Mouse (Mus musculus): ENCODE results near the gene Rabl2.

Rabl2 gene

DNA sequence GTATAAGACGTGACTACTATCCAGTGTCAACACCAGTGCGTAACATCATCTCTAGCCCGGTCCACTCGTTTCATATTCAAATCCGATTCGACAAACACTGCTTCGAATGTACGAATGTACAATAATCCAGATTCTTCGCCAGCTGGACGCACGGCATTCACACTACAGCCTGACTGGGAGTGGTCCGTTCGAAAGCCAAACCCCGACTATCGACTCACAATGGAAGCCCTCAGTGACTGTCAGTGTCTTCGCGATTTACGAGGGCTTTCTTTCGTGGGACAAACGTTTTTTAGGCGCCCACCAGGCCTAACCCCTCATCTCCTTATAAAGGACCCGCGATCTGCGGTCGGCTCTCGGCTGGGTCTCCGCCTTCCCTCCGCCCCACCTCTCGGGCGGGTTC lies 406 bp downstream of the Rabl2 start:
- H3K4me3 ChIP-seq (replicated peaks; ENCODE audit: low read length): peak overlapping the region; percentile 89
- peaks cover 5% of the 10 kb centered on the region; the same call in 1 of the 2 replicates for H3K27me3 ChIP-seq (ENCODE audit: insufficient read depth, low read length)
- H3K36me3 ChIP-seq (ENCODE audit: insufficient read depth, low read length): no peaks in the 10 kb centered on the region
- H3K9me3 ChIP-seq (ENCODE audit: low read length): no peaks in the 10 kb centered on the region
- peaks cover 15% of the 10 kb centered on the region for H3K4me1 ChIP-seq (replicated peaks; ENCODE audit: low read depth, low read length)
- TF ChIP-seq CTCF (conservative IDR thresholded peaks at IDR 0.05; ENCODE audit: low read length): no peak
- TF ChIP-seq POU5F1 (IDR thresholded peaks at IDR 0.05; ENCODE audit: borderline replicate concordance, low read length): no peak
- TF ChIP-seq NANOG (IDR thresholded peaks at IDR 0.05; ENCODE audit: borderline replicate concordance, low read length): no peak

DNA sequence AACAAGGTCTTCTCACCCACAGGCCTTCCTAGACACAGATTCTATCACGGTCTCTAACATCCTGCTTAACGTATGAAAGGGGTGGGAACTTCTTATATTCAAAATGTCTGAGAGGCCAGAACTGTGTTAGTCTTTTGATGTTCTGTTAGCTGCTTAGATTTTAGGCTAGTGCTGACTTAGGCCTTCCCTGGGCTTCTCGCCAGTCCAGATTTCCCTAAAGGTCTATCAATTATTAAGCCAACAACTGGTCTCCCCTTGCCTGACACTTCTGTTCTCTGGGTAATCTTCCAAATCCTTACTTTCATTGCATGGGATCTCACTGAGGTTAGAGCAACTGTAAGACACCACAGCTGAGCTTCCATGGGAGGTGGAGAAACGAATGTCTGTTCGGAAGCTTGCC lies 2.6 kb downstream of the Rabl2 start:
- Histone ChIP-seq H3K4me1 (replicated peaks; ENCODE audit: low read depth, low read length) (peaks cover 35% of the 10 kb centered on the region), H3K27me3 (ENCODE audit: insufficient read depth, low read length) (peaks cover 5% of the 10 kb centered on the region; the same call in 1 of the 2 replicates), H3K9me3 (ENCODE audit: low read length) (no peaks in the 10 kb centered on the region), H3K4me3 (replicated peaks; ENCODE audit: low read length) (no peak overlapping the region), H3K36me3 (ENCODE audit: insufficient read depth, low read length) (no peaks in the 10 kb centered on the region)
- no peak for TF ChIP-seq NANOG (IDR thresholded peaks at IDR 0.05; ENCODE audit: borderline replicate concordance, low read length)
- TF ChIP-seq CTCF (conservative IDR thresholded peaks at IDR 0.05; ENCODE audit: low read length): no peak
- no peak for TF ChIP-seq POU5F1 (IDR thresholded peaks at IDR 0.05; ENCODE audit: borderline replicate concordance, low read length)

DNA sequence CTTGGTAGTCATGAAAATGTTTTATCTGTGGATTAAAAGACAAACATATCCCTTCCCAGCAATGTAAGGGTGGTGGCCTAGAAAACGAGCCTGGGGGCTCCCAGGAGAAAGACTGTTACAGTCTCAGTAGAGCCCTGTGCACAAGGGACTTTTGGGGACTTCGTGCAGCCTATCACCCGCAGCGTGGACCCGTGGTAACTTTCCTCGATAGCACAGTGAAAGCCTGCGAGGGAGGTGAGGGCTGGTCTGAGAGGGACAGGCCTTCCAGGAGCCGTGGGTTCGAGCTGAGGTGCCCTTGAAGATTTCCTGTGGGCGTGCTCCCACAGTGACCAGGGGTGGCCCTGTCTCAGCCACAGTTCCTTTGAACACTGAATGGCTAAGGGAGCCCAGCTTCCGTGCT lies 6.1 kb downstream of the Rabl2 start:
- H3K9me3 ChIP-seq (ENCODE audit: low read length): peaks cover 7% of the 10 kb centered on the region
- H3K36me3 ChIP-seq (ENCODE audit: insufficient read depth, low read length): no peaks in the 10 kb centered on the region
- H3K4me1 ChIP-seq (replicated peaks; ENCODE audit: low read depth, low read length): peaks cover 33% of the 10 kb centered on the region
- no peak overlapping the region for H3K4me3 ChIP-seq (replicated peaks; ENCODE audit: low read length)
- no peak for TF ChIP-seq NANOG (IDR thresholded peaks at IDR 0.05; ENCODE audit: borderline replicate concordance, low read length)
- no peak for TF ChIP-seq POU5F1 (IDR thresholded peaks at IDR 0.05; ENCODE audit: borderline replicate concordance, low read length)
- no peak for TF ChIP-seq CTCF (conservative IDR thresholded peaks at IDR 0.05; ENCODE audit: low read length)
- H3K27me3 ChIP-seq (ENCODE audit: insufficient read depth, low read length): peaks cover 5% of the 10 kb centered on the region; the same call in 1 of the 2 replicates

DNA sequence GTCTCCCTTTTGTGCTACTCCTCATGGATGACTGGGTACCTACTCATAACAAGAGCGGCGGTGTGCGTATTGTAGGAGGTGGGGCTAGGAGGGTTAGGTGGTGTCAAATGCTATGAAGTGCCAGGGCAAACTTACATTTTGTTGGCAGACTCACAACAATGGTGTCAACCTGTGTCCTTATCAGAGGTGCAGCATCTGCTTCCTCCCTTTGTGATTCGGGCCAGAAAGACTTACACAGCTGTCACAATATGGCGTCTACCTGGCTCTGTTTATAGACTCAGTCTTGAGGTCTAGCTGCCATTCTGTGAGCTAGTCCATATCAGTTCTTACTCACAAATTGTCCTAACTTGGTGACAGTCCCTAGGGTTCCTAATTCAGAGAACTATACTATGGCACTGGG lies 6.6 kb downstream of the Rabl2 start:
- H3K27me3 ChIP-seq (ENCODE audit: insufficient read depth, low read length): peaks cover 4% of the 10 kb centered on the region; the same call in 1 of the 2 replicates
- H3K4me3 ChIP-seq (replicated peaks; ENCODE audit: low read length): peak overlapping the region; percentile 11; the same call in 1 of the 2 replicates
- no peaks in the 10 kb centered on the region for H3K36me3 ChIP-seq (ENCODE audit: insufficient read depth, low read length)
- H3K4me1 ChIP-seq (replicated peaks; ENCODE audit: low read depth, low read length): peaks cover 33% of the 10 kb centered on the region
- TF ChIP-seq CTCF (conservative IDR thresholded peaks at IDR 0.05; ENCODE audit: low read length) (no peak), NANOG (IDR thresholded peaks at IDR 0.05; ENCODE audit: borderline replicate concordance, low read length) (no peak), POU5F1 (IDR thresholded peaks at IDR 0.05; ENCODE audit: borderline replicate concordance, low read length) (no peak)
- peaks cover 7% of the 10 kb centered on the region for H3K9me3 ChIP-seq (ENCODE audit: low read length)

DNA sequence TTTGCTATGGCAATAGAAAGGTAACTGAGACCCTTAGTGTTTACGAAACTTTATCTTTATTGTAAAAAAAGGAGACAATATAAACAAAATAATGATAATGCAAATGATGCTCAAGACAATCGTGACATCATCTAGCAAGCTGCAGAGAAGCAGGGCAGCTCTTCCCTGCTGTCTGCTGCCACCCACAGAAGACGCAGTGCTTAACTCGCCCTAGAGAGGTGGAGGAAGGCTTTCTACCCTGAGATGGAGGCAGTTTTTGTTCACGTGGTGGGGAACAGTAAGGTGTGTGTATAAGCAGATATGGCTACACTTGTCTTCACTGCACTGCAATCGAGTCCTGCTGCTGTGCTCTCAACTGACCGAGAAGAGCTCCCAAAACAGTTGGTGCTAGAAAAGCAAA lies 9.2 kb downstream of the Rabl2 start:
- H3K4me3 ChIP-seq (replicated peaks; ENCODE audit: low read length): no peak overlapping the region
- H3K36me3 ChIP-seq (ENCODE audit: insufficient read depth, low read length): no peaks in the 10 kb centered on the region
- H3K27me3 ChIP-seq (ENCODE audit: insufficient read depth, low read length): no peaks in the 10 kb centered on the region
- H3K4me1 ChIP-seq (replicated peaks; ENCODE audit: low read depth, low read length): peaks cover 33% of the 10 kb centered on the region
- TF ChIP-seq POU5F1 (IDR thresholded peaks at IDR 0.05; ENCODE audit: borderline replicate concordance, low read length) (no peak), CTCF (conservative IDR thresholded peaks at IDR 0.05; ENCODE audit: low read length) (no peak), NANOG (IDR thresholded peaks at IDR 0.05; ENCODE audit: borderline replicate concordance, low read length) (no peak)
- H3K9me3 ChIP-seq (ENCODE audit: low read length): peaks cover 7% of the 10 kb centered on the region

DNA sequence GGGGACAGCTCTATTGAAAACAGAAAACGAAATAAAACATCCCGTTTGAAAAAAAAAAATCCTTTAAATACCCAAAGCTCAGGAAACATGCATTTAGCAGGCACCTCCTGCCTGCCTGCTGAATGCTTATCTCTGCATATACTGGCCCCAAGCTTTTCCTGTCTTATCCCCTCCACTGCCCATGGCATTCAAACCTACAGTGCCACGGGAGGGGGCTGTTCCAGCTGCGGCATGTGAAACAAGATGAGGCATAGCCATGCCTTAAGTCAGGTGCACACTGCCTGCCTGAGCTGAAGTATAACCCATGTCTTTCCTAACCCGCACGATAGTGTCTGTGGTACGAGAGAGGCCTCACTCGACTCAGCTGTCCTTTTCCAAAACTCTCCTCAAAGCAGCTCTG lies 19.6 kb downstream of the Rabl2 start:
- H3K4me1 ChIP-seq (replicated peaks; ENCODE audit: low read depth, low read length): peaks cover 35% of the 10 kb centered on the region
- H3K36me3 ChIP-seq (ENCODE audit: insufficient read depth, low read length): no peaks in the 10 kb centered on the region
- no peak for TF ChIP-seq CTCF (conservative IDR thresholded peaks at IDR 0.05; ENCODE audit: low read length)
- no peak for TF ChIP-seq NANOG (IDR thresholded peaks at IDR 0.05; ENCODE audit: borderline replicate concordance, low read length)
- no peak for TF ChIP-seq POU5F1 (IDR thresholded peaks at IDR 0.05; ENCODE audit: borderline replicate concordance, low read length)
- no peak overlapping the region for H3K4me3 ChIP-seq (replicated peaks; ENCODE audit: low read length)
- H3K27me3 ChIP-seq (ENCODE audit: insufficient read depth, low read length): peaks cover 47% of the 10 kb centered on the region
- H3K9me3 ChIP-seq (ENCODE audit: low read length): no peaks in the 10 kb centered on the region

DNA sequence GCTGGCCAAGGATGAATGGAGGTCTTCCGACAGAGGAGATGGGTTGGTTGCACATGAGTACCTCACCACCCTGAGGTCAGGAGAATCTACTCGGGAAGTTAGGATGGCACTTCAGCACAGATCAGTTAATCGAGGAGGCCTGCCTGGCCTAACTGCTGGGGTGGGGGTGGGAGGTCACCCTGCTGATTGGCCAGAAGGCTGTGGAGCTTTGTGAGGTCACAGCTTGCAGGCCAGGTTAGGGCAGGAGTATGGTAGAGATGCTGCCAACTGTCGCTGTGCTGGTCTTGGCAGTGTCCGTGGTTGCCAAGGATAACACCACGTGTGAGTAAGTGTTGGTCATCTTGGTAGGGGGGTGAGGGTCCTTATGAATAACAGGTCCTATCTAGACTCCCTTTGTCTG lies 23.6 kb downstream of the Rabl2 start, which contains the start of gene Acr:
Acr (plus strand) TSS at position 213 of the 400 bp plus-strand sequence.
- Histone ChIP-seq H3K4me3 (replicated peaks; ENCODE audit: low read length) (no peak within 1 kb of the TSS), H3K9me3 (ENCODE audit: low read length) (no peaks in the 10 kb centered on the region), H3K36me3 (ENCODE audit: insufficient read depth, low read length) (no peaks in the 10 kb centered on the region), H3K27me3 (ENCODE audit: insufficient read depth, low read length) (peaks cover 36% of the 10 kb centered on the region), H3K4me1 (replicated peaks; ENCODE audit: low read depth, low read length) (peaks cover 28% of the 10 kb centered on the region)
- TF ChIP-seq NANOG (IDR thresholded peaks at IDR 0.05; ENCODE audit: borderline replicate concordance, low read length) (no peak), POU5F1 (IDR thresholded peaks at IDR 0.05; ENCODE audit: borderline replicate concordance, low read length) (no peak), CTCF (conservative IDR thresholded peaks at IDR 0.05; ENCODE audit: low read length) (no peak)

DNA sequence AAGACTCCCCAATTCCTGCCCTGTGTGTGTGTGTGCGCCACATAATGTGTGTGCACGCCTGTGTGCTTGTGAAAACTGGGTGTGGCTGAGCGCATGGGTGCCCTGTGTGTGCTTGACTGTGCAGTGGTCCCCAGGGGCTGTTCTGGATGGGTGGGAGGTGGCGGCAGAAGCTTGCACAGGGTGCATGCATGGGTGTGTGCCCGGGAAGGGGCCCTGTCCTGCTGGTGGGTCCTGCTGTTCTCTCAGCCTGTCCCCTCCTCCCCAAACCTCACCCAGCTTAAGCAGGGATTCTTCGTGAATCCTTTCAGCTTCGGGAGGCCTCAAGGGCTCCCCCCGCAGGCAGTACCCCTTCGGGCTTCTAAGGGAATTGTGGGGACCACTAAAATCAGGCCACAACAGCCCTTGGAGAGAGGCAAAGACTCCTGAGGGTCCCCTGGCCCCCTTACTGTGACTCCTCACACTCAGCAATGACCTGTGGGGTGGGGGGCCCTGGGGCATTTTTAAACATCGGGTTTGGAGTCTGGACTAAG lies 32.5 kb downstream of the Rabl2 start:
- peak overlapping the region; percentile 72 for H3K4me3 ChIP-seq (replicated peaks; ENCODE audit: low read length)
- H3K27me3 ChIP-seq (ENCODE audit: insufficient read depth, low read length): peaks cover 46% of the 10 kb centered on the region
- no peak for TF ChIP-seq POU5F1 (IDR thresholded peaks at IDR 0.05; ENCODE audit: borderline replicate concordance, low read length)
- TF ChIP-seq CTCF (conservative IDR thresholded peaks at IDR 0.05; ENCODE audit: low read length): peak; percentile 47
- peaks cover 66% of the 10 kb centered on the region for H3K4me1 ChIP-seq (replicated peaks; ENCODE audit: low read depth, low read length)
- no peaks in the 10 kb centered on the region for H3K9me3 ChIP-seq (ENCODE audit: low read length)
- no peaks in the 10 kb centered on the region for H3K36me3 ChIP-seq (ENCODE audit: insufficient read depth, low read length)

DNA sequence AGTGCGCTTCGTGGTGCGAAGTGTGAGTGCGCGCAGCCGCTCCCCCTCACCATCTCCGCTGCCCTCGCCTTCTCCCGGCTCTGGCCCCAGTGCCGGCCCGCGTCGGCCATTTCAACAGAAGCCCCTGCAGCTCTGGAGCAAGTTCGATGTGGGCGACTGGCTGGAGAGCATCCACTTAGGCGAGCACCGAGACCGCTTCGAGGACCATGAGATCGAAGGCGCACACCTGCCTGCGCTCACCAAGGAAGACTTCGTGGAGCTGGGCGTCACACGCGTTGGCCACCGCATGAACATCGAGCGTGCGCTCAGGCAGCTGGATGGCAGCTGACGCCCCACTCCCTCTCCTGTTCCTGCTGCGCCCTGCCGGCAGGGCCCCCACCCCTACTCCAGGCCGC lies 33.7 kb downstream of the Rabl2 start:
- Histone ChIP-seq H3K9me3 (ENCODE audit: low read length) (no peaks in the 10 kb centered on the region), H3K4me1 (replicated peaks; ENCODE audit: low read depth, low read length) (peaks cover 64% of the 10 kb centered on the region), H3K36me3 (ENCODE audit: insufficient read depth, low read length) (no peaks in the 10 kb centered on the region), H3K4me3 (replicated peaks; ENCODE audit: low read length) (peak overlapping the region; percentile 72), H3K27me3 (ENCODE audit: insufficient read depth, low read length) (peaks cover 46% of the 10 kb centered on the region)
- TF ChIP-seq NANOG (IDR thresholded peaks at IDR 0.05; ENCODE audit: borderline replicate concordance, low read length): no peak
- no peak for TF ChIP-seq POU5F1 (IDR thresholded peaks at IDR 0.05; ENCODE audit: borderline replicate concordance, low read length)
- no peak for TF ChIP-seq CTCF (conservative IDR thresholded peaks at IDR 0.05; ENCODE audit: low read length)
